Mouse (Mus musculus): ENCODE measurements around the gene Gpx4.

The Gpx4 gene

DNA sequence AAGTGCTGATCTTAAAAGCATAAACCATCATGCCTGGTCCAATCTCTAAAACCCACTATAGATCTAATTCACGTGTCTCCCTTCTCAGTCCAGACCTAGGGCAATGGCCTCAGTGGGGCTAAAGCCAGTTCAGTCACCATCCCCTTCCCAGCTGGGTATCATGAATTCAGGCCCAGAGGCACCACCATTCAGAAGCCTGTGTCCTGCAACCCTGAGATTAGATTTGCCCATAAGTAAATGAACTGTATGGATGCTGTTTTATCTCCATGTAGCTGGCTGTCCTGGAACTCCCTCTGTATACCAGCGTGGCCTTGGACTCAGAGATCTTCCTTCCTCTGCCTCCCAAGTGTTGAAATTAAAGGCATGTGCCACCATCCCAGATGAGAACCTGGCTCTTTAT, 56.1 kb downstream of the Gpx4 start:
- no peak for DNase-seq (ENCODE audit: low read depth, low spot score)

DNA sequence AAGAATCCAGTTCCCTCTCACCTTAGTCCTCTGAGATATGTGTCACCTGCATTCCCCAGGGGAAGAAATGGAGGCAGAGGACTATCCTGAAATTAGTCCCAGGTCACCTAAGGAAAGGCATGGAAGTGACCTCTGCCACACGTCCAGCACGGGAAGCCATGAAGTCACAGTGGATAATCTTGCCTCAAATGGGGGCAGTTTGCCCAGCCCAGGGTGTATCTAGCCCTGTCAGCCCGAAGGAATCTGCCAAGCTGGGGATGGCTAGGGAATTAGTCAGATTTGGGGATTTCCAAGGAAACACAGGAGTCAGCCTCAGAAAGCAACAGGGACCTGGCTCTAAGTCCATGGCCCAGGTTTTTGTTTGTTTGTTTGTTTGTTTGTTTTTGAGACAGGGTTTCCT, 57.2 kb downstream of the Gpx4 start:
- no peak for DNase-seq (ENCODE audit: low read depth, low spot score)

DNA sequence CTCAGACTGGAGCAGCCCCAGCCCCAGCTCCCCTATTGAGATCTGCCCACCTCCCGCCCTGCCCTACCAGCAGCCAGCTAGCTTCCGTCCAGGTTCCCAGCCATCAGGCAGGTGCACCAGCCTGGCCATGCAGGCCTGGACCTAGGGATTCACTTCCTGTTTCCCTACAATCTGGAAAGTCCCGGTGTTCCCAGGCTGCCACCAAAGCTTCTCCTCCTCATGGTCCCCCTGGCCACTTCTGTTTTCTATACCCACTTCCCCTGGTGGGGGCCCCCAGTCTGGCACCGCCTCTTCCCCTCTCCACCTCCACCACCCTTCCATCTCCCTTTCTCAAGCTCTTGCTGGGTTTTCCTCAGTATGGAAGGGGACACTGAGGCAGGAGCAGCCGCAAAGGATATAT, 58.5 kb downstream of the Gpx4 start, which contains the start of gene Sbno2:
Gene Sbno2, minus strand, starts transcription at position 112 of the 400 bp plus-strand sequence.
- DNase-seq (ENCODE audit: low read depth, low spot score), result no peak

DNA sequence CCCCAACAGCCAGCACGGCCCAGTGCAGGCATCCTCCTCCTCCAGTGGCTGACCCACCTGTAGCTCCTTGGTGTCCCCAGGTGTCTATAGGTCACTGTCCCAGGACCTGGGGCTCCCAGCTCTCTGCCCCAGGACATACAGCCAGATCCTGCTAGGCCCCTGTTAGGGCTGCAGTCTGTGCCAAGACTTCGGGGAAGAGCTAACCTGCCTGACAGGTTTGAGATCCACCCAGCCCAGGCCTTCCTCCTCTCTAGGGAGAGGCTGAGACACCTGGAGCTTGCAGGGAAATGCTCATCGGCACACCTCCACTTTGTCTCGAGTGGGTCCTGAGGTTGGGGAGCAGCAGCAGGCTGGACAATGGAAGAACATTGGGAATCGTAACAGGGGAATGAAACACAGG, 59.0 kb downstream of the Gpx4 start:
- DNase-seq (ENCODE audit: low read depth, low spot score), result no peak

Measured in brain, embryonic 18.5 days (tissue).